8 mouse cellular contexts compared by ENCODE assay signal in the genomic region with DNA sequence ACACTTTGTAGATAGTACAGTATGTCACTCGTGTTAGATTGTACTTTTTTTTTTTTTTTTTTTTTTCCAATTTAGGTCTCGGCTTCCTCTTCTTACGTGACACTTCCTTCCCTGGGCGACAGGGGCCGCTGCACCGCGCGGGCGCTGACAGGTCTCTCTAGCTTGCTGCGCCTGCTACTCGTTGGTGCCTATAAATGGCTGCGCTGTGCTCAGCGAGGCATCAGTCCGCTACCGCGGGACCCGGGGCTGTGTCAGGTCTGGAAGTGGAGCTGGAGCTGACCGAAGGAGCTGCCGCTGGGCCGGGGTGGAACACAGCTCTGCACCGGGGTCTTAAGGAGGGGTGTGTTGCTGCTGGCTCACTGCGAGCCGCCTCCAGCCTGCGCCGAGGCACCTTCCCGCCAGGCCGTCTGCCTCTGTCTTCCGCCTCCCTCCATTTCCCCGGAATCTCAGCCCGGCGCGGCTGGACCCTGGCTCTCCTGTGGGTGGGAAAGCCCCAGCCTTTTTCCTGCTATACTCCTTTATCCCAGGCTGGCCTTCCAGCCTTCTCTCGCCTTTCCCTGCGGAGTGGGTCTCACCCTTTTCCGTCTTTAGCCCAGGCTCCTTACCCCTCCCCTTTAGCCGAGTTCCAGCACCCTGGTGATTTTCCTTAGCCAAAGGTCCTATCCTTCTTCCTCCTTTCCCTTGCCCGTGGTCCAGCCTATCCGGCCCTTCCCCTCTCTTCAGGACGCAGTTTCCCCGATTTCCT. TPM values are rescaled to one million over a fixed set of nuclear protein-coding genes. Genes with fewer than 3 reads are reported as not detected.
DNase-seq lines count a peak whose midpoint lies in the region; ATAC-seq and TF ChIP-seq lines count a peak whose summit lies in the region.

TSS of gene Slc9a1 (plus strand) at position 154 of the 745 bp plus-strand sequence.

- under 1% methylated on average over 40 of the region's 40 CpGs for WGBS in hindbrain, postnatal 0 days

- peak within 1 kb of the TSS; percentile 79 for H3K4me3 ChIP-seq in gastrocnemius, adult 2 months
- peak within 1 kb of the TSS; percentile 91 for H3K4me3 ChIP-seq in hindbrain, postnatal 0 days (ENCODE audit: low read length)
- peak within 1 kb of the TSS; percentile 80 for H3K4me3 ChIP-seq in left cerebral cortex, adult 2 months

- H3K9me3 ChIP-seq in hindbrain, postnatal 0 days (ENCODE audit: low read length) = no peaks in the 10 kb centered on the region

- no peaks in the 10 kb centered on the region for H3K27me3 ChIP-seq in hindbrain, postnatal 0 days (ENCODE audit: insufficient read depth, low read length)

- peak; percentile 78 for DNase-seq in WW6 (ENCODE audit: low read depth, low spot score)
- peak; percentile 93 to 97 for DNase-seq in cerebellum, postnatal 4 days (ENCODE audit: low spot score in 2 of 2)
- peak; percentile 95 for DNase-seq in gastrocnemius, adult 2 months
- peak; percentile 96 for DNase-seq in hindbrain, postnatal 0 days (ENCODE audit: low spot score)
- peak; percentile 94 for DNase-seq in left cerebral cortex, adult 2 months (ENCODE audit: extremely low spot score in 1 of 2, low spot score in 2 of 2)
- DNase-seq in right cerebral cortex, adult 2 months (ENCODE audit: low spot score in 2 of 2) = peak; percentile 94 to 96
- DNase-seq in urinary bladder, postnatal 14 days (ENCODE audit: low spot score) = peak; percentile 95

- peak within 1 kb of the TSS; percentile 74 for H3K4me2 ChIP-seq in hindbrain, postnatal 0 days (ENCODE audit: low read depth, low read length)

- no peaks in the 10 kb centered on the region for H3K36me3 ChIP-seq in hindbrain, postnatal 0 days (ENCODE audit: insufficient read depth, low read length)

- intact Hi-C loops in gastrocnemius, adult 2 months (cut with DNase I) = loop anchor here (2.0 kb wide), 1 partner anchor 33 kb away; no protein-coding TSS in a partner anchor
- intact Hi-C loops in left cerebral cortex, adult 2 months (cut with DNase I) = no loop called here

- peak; percentile 96; the same call in 1 of the 2 replicates for TF ChIP-seq CTCF in gastrocnemius, adult 2 months (IDR thresholded peaks at IDR 0.05)
- peak; percentile 91 for TF ChIP-seq CTCF in hindbrain, postnatal 0 days (IDR thresholded peaks at IDR 0.05; ENCODE audit: low read depth)
- peak; percentile 95 for TF ChIP-seq CTCF in left cerebral cortex, adult 2 months (IDR thresholded peaks at IDR 0.05)

- H3K9ac ChIP-seq in hindbrain, postnatal 0 days (replicated peaks; ENCODE audit: low read length) = peak within 1 kb of the TSS; percentile 94

- H3K27ac ChIP-seq in gastrocnemius, adult 2 months = peak within 1 kb of the TSS; percentile 94
- peak within 1 kb of the TSS; percentile 92 for H3K27ac ChIP-seq in hindbrain, postnatal 0 days
- H3K27ac ChIP-seq in left cerebral cortex, adult 2 months = peak within 1 kb of the TSS; percentile 99

- H3K4me1 ChIP-seq in hindbrain, postnatal 0 days (ENCODE audit: insufficient read depth, low read length) = peaks cover 36% of the 10 kb centered on the region

- peak; percentile 98 for ATAC-seq in hindbrain, postnatal 0 days
- peak; percentile 98 for ATAC-seq in megakaryocyte, adult 5-6 weeks (ENCODE audit: poor library complexity, severe bottlenecking)

RNA-seq across cellular contexts. Expression of gene Slc9a1, which starts in this region (rescaled TPM):
- 10 to 100 TPM in 1 of 2 experiments, 1 to 10 TPM in 1; 8.1 to 11.7 TPM for total RNA-seq in gastrocnemius, adult 2 months (2021)
- 21.2 and 21.7 TPM in 2 replicates for total RNA-seq in hindbrain, postnatal 0 days (2014; rRNA removed)
- polyA plus RNA-seq in hindbrain, postnatal 0 days (2015; fragmentation: Nextera tagmentation; extraction: Ambion mirVana) = 8.2 and 10.1 TPM in 2 replicates
- 10 to 100 TPM; 49.8 to 53.0 TPM for total RNA-seq in left cerebral cortex, adult 2 months (2021)
- 20.3 and 23.1 TPM in 2 replicates for total RNA-seq in megakaryocyte, adult 5-6 weeks (2015)
- total RNA-seq in megakaryocyte, adult 5-6 weeks (2017) = 11.0 and 11.6 TPM in 2 replicates

Comparison
In these comparisons a context has a peak if more than half of its experiments do, and no peak if none do; other contexts are left out.
1. Peak in every context shown above with its lines: DNase-seq, ATAC-seq, H3K4me3 ChIP-seq and H3K27ac ChIP-seq.